Mouse (Mus musculus) right cerebral cortex, adult 2 months (tissue): ENCODE measurements around the gene Herpud2.
A peak's percentile ranks its signal among the peaks of the same experiment; 100 is the strongest.

ENCODE experiments used
- DNase-seq, 2 experiments: peaks; one replicate each; pipeline ENCODE4 v3.0.0; 2021 to 2022; ENCODE audit warnings: low spot score in 2 of 2

The Herpud2 gene

DNA sequence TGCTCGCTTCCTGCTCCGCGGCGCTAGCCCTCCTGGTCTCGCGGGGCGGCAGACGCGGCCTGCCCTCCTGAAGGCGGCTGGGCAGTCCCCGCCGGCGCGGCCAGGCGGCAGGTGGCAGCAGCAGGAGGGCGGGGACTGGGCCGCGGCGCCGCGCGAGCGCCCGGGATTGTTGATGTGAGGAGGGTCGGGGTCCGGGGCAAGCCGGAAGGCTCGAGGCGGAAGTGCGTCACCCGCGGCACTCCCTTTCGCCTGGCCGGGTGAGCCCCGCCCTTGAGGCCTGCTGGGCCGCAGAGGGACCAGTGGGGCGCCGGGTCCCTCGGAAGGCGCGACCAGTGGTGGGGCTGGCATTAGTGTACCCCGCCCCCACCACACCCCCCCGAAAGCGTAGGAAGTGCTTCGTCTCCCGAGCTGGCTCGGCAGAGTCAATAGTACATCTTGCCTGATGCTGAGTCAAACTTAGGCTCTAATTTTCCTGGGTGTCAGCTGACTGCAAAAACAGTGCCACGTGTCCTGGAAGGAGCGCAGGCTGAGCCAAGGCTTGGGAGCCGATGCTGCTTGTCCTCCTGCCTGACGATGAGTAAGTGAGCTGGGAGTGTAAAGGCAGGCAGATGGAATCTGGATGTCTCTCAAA lies at the start of gene Herpud2:
Gene Herpud2 (minus strand): TSS at position 210 of the 631 bp plus-strand sequence.
- DNase-seq = peak; percentile 89 to 90

- no peak for DNase-seq
Measured at GRCm38 (mm10) chr9:25200987-25201386, 49.4 kb upstream of the Herpud2 start.

- no peak for DNase-seq
Measured at GRCm38 (mm10) chr9:25200148-25200547, 48.5 kb upstream of the Herpud2 start.

- no peak for DNase-seq
Measured at GRCm38 (mm10) chr9:25196746-25197145, 45.1 kb upstream of the Herpud2 start.

- DNase-seq = no peak
Measured at GRCm38 (mm10) chr9:25191612-25192011, 40.0 kb upstream of the Herpud2 start.

GRCm38 (mm10) chr9:25186501-25186900 lies 34.9 kb upstream of the Herpud2 start:
- DNase-seq = no peak

DNA sequence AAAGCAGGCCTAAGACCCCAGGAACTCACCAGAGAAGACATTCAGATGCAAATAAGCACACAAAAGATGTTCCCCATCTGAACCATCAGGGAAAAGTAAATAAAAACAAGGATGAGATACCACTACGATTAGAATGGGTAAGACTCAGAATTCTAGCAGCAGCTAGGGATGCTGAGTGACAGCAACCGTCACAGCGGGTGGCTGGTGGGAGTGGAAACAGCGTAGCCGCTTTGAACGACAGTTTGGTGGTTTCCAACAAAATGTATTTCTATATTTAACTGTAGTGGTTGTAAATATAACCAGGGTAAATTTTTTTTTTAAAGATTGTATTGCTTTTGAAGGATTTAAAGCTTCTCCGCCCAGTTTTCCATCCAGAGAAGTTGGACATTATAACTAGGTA lies 34.2 kb upstream of the Herpud2 start:
- no peak for DNase-seq

- no peak for DNase-seq
Measured at GRCm38 (mm10) chr9:25184606-25185005, 33.0 kb upstream of the Herpud2 start.

DNA sequence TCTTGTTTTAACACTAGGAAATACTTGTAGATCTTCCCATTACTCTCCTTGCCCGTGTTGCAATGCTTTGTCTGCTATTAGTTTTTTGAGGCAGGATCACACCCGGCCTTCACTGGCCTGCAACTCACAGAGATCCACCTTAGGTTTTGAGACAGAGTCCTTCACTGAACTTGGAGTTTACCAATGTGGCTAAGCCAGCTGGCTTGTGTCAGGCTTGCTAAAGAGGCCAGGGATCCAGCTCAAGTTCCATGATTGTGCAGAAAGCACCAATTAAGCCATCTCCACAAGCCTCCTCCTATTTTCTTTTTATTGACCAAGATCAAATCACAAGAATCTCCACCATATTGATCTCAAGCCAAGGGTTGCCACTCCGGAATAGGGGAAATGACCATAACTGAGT lies 26.4 kb upstream of the Herpud2 start:
- no peak for DNase-seq

DNA sequence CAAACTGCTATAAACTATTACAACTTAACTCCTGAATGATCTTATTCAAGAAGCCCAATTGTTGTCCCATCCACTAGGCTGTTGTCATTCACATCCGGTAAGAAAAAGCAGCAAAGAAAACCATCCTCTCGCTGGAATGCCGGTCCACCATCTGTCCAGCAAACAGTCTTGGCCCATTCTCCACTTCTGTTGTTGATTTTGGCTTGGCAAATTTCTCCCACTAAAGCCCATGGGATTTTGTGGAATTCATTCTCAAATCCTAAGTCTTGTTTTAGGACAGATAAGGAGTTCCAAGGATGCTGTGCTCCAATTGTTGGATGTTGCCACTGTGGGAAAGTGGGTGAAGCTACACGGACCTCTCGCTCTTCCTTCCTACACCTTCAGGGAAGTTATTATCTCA lies 25.6 kb upstream of the Herpud2 start:
- DNase-seq = no peak

- DNase-seq = no peak
Measured at GRCm38 (mm10) chr9:25176562-25176961, 24.9 kb upstream of the Herpud2 start.

GRCm38 (mm10) chr9:25175978-25176377 lies 24.4 kb upstream of the Herpud2 start:
- DNase-seq = no peak

DNA sequence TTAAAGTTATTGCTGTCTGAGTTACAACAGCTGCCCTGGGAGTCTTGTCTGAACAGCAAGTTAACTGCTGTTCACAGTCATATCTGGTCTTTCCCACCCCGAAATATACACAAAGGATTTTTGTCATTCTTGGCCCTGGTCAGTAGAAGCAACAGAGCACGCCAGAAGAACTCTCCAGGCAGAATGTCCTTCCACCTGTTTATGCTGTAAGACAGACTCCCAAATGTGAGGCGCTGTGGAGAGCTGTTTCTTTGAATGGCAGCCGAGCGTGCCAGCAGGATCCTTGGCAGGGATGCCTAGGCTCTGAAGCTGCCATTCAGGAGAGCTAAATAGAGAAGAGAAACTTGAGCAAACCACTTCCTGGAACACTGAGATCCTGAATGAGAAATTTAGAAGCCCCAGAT lies 23.4 kb upstream of the Herpud2 start:
- DNase-seq = peak; percentile 70 to 81

DNA sequence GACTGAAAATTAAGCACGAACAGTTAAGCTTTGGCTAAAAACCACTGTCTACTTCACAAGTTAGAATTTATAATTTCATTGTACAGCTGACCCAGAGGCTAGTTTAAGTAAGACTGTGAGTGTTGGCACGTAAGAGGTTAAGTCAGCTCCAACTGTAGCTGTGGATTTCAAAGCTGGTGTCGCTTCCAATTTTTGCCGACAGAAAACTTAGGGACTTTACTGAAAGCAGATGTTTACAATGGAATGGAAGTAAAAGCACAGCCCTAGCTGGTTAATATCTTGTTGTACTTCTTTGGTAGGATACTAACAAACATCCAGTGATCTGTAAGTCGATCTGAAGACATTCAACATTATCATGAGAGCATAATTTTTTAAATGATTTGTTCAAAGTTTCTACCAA lies 23.0 kb upstream of the Herpud2 start:
- no peak for DNase-seq

DNA sequence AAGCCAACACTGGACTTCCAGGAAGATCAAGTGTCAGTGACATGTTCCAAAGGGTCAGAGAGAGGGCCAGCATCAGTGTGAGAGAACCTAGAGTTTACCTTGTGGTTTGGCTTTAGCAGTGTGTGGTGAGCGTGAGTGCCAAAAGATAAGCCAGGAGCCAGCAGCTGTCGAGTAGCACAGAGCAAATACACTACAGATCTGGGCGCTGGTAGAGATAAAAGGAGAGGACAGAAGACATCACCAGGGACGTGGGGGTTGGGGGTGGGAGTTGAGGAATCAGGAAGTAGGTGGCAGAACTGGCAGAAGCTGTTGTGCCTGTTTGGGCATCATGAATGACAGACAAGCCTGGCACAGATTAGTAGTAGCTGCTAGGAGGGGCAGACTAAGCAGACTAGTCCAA lies 21.6 kb upstream of the Herpud2 start:
- DNase-seq = no peak

GRCm38 (mm10) chr9:25169626-25170025 lies 18.0 kb upstream of the Herpud2 start:
- no peak for DNase-seq

DNA sequence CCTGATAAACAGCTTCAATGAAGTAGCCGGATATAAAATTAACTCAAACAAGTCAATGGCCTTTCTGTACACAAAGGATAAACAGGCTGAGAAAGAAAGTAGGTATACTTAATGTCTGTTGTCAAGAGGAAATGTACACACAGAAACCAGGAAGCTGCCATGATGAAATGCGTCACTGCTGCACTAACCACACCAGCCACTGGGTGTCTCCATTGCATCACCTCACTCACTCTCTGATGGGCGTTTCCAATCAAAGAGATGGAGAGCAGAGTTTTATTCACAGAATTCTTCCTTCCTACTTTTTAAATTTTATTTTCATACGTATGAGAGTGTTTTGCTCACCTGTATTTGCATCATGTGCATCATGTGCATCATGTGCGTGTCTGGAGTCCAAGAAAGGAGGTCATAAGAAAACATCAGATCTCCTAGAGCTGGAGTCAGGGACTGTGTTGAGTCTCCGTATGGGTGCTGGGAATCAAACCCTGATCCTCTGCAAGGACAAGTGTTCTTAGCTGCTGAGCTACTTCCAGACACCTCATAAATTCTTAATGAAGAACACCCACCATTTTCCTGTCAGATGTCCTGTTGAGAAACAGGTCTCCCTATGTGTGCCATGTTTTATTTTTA lies 16.0 kb upstream of the Herpud2 start:
- DNase-seq = peak; percentile 86 to 90

DNA sequence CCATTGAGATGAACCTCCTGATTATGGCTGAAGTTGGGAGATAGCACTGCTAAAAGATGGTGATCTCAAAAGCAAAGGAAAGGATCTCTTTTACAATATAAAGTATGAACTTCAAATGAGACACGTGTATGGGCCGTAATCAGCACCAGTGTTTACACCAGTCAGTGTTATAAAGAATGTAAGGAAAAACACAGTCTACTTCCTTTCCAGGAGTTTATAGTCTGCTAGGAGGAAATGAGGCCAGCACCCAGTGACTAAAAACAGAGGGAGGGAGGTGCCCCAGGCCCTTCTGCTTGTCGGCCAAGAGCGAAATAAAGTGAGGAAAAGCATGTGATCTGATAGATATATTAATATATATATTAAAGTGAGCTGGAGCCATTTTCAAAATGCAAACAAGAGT lies 6.6 kb upstream of the Herpud2 start:
- DNase-seq = no peak

- DNase-seq = no peak
Measured at GRCm38 (mm10) chr9:25156377-25156776, 4.8 kb upstream of the Herpud2 start.

DNA sequence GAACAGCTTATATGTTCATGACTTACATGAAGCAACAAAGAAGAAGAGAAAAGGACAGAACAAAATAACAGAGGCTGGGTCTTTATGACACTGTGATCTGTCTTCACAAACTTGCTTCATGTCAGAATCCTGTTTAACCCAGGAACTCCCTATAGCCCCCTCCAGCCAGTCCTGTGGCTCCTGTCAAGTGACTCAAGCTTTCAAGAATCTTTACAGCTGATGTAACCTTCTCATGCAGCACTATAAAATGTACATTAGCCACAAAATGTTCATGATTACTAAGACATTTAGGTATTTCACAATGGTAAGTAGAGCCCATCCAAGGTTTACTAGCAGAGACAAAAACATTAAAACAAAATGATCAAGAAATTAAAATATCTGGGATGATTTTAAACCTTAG lies 1.4 kb upstream of the Herpud2 start:
- DNase-seq = no peak

DNA sequence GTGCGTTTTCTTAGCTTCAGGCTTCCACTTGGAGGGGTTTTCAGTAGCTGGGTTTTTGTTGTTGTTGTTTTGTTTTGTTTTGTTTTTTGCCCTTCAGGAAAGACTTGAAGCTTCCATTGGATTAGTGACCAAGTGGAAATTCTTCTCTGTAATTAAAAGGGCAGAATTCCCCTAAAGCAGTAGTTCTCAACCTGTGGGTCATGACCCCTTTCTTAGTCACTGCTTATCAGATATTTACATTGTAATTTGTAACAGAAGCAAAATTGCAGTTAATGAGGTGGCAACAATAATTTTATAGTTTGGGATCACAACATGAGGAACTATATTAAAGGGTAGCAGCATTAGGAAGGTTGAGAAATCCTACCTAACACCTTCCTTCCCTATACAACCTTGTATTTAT lies 837 bp upstream of the Herpud2 start:
- DNase-seq = no peak

GRCm38 (mm10) chr9:25150791-25151610 lies 619 bp downstream of the Herpud2 start:
- DNase-seq = peak; percentile 43 to 47

GRCm38 (mm10) chr9:25148767-25149166 lies 2.9 kb downstream of the Herpud2 start:
- no peak for DNase-seq
